Mouse (Mus musculus): ENCODE data around the gene Gnb2.

The Gnb2 gene

DNA sequence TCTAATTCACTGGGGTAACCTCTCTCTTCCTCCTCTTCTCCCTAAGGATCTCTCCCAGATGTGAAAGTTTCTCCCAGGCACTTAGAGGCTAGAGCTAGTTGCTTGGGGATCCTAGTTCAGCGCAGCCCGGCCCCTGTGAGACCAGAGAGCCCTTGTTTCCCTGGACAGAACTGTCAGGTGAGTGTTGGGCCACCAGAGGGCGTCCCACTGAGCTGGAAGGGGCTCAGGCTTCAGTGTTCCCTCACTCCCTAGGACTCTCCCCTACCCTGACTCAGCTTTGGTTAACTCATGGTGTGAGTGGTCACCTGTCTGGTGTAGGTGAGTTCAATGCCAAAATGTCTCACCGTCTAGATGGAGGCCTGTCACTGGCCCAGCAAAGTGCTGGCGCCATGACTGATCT is 14.9 kb downstream of the Gnb2 start, which contains the start of gene Gigyf1:
Gene Gigyf1 (plus strand): TSS at position 113 of the 400 bp plus-strand sequence.
- no peak for DNase-seq

DNA sequence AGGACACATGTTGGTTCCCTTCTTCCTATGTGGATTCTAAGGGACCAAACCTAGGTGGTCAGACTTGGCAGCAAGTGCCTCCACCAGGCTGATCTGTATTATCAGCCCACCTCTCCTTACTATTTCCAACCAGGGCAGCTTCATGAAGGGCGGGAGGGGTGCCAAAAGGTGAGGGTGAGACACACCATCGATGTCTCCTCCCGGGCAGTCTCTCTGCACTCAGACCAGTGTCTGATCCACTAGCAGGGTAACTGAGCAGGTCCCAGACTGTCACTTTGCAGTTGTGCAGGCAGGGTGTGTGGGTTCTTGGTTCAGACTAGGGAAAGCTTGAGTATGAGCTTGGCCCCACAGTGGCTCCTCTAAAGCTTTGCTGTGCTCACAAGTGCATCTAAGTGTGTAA is 18.5 kb downstream of the Gnb2 start:
- no peak for DNase-seq

DNA sequence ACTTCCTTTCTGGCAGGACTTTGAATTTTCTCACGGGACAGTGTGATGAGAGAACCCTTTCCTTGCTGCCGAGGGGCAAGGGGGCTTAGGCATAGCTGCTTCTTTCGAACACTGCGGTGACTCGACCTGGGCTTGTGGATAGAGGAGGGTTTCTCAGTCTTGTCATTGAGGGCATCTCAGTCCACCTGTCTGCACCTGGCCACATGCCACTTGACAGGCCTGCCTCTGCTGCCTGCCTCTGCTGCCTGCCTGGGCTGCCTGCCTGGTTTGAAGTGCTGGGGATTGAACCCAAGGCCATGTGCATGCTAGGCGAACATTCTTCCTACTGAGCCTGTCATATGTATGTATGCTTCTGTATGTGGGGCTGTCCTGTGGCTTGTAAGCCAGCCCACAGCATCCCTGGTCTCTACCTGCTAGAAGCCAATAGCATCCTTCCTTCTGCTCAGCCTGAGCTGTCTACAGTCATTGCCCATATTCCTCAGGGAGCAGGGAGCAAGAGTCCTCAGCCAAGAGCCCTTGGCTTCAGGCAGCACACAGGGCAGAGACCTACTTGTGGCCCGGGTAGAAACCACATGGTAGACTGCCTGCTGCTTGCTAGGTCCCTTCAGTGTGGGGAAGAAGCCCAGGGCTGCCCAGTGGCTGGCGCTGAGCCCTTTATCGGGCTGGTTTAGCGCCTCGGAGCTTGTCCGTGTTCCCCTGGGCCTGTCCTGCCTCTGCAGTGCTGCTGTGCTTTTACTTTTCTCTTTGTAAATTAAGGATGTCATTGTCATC is 19.2 kb downstream of the Gnb2 start:
- no peak for DNase-seq

DNA sequence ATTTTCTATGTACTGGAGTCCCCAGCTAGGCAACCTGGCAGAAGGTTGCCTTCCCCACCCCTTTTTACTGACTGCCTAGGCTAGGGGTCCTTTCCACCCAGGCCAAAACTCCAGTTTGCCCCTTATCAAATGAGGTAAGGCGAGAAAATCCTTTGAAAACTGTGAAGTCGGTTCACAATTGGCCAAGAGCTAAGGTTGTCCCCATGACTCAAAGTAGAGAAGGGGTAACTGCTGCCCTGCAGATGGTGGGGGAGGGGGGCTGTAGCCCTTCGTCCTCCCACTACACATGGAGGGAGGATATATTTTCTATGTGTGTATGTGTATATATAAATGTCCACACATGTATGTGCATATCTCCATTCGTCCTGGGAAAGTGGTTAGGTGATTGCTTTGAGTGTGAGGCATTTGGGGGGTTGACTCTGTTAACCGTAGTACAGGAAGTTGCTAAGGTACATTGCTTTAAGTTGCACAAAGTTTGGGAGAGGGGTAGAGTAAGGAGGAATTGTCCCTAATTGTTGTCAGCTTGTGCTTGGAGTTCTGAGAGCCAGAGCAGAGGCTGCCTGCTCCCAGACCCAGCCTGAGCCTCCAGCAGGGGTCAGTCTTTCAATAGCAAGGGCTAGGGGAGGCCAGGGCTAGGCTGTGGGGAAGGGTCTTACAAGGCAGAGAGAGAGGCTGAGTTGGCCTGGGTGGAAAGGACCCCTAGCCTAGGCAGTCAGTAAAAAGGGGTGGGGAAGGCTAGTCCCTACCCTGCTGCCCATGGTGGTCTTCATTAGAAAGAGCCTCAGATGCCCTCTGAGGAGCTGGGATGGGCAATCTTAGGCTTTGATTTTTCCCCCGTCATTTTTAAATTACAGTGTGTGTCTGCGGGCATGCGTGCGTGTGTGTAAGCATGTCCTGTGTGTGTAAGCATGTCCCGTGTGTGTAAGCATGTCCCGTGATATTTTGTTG is 20.2 kb downstream of the Gnb2 start:
- DNase-seq: no peak

DNA sequence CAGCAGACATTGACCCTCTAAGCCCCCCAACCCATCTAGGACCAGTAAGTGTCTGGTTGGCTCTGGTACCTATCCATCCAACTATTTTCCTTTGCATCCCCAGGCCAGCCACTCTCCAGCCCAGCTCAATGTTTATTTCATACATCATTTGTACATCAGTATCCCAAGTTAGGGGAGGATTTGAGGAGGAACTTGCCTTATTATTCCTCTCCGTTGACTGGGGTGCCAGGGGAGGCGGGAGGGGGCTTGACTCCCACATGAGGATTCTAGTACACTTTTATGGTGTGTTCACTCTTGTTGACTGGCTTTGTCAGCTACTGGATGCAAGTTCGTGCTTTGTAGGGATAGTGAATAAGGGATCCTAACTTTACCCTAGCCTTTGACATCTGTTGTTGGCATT is 21.6 kb downstream of the Gnb2 start:
- DNase-seq: no peak

DNA sequence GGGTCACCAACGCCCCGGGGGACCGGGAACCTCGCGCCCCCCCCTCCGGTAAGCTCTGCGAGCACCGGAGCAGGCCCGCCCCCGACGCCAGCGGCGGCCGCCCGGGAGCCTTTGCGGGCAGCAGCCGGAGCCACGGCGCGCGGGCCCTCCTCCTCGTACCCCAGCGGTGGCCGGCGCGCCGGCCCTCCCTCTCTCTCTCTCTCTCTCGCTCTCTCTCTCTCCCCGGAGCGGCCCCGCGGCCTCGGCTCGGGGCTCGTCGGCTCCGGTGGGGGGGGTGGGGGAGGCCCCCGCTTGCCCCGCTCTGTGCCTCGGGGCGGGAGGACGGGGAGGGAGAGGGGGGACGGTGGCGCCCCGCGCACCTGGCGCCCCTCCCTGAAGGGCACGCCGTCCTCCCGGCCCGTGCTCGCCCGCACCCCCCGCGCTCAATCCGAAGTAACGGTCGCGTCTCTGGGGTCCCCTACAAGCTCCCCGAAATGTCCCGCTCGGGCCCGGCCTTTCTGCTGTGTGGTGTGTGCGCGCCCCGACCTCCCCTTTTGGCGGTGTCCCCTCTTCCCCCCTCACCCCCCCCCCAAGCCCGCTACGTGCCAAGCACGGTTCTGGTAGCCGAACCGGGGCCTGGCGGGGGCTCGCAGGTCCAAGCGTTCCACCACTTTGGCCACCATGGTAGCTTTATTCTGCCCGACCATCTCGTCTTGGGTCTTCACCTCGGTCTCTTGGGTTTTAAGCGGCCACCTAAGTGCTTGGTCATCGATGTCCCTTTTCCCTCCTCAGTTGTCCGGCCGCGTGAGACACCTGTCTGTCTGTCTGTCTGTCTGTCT is 22.5 kb downstream of the Gnb2 start:
- no peak for DNase-seq

DNA sequence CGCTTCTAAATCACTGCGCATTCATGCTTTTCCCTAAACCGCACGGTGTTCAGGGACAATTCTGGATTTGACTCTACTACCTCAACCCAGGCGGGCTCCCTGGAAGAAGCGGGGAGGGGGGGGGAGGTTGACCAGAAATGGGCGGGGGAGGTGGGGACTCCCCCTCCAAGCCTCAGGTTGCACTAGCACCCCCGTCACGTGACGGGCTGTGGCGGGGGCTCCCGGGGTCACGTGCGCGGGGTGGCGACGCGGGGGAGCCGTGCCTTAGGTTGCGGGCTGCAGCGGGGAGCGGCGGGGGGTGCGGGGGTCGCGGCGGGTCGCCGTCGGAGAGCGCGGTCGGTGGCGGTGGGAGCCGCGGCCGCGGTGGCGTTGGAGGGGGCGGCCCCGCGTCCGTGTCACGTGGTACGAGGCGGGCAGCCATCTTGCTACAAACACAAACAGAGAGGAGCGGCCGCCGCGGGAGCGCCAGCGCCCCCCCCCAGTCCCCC is 23.3 kb downstream of the Gnb2 start:
- peak; percentile 85 for DNase-seq

DNA sequence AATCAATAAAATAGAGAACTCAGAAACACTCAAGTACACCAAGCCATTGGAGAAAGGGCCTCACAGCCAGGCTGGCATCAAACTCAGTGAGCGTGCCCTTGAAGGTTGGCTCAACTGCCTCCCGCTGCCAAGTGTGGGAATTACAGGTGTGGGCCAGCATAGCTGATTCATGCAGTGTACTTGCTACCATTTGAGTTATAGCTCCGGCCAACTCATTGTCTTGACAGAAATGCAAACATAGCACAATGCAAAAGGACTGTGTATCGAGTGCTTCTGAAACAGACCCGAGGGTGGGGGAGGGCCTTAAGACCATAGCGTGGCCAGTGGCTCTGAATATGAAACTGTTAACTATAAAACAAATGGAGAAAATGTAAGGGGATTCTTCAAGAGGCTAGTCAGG is 29.3 kb downstream of the Gnb2 start:
- no peak for DNase-seq

DNA sequence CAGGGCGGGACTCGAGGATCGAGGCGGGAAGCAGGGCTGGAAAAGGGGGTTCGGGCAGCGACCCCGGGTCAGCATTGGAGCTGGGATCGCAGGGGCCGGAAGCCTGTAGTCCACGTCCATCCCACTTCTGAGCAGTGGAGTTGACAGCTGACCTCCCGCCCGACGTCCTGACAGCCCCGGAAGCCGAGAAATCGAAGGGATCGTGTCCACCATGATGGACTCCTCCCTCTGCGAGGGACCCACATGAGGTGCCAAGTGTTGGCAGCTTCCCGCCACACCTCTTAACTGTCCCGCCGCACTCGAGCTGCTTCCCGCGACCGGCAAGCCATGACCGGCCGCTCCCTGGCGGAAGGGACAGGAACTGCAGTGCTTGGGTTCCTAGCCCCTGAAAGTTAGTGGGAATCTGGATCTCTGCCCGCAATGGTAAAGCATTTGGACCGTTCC is 30.6 kb downstream of the Gnb2 start:
- DNase-seq: no peak

DNA sequence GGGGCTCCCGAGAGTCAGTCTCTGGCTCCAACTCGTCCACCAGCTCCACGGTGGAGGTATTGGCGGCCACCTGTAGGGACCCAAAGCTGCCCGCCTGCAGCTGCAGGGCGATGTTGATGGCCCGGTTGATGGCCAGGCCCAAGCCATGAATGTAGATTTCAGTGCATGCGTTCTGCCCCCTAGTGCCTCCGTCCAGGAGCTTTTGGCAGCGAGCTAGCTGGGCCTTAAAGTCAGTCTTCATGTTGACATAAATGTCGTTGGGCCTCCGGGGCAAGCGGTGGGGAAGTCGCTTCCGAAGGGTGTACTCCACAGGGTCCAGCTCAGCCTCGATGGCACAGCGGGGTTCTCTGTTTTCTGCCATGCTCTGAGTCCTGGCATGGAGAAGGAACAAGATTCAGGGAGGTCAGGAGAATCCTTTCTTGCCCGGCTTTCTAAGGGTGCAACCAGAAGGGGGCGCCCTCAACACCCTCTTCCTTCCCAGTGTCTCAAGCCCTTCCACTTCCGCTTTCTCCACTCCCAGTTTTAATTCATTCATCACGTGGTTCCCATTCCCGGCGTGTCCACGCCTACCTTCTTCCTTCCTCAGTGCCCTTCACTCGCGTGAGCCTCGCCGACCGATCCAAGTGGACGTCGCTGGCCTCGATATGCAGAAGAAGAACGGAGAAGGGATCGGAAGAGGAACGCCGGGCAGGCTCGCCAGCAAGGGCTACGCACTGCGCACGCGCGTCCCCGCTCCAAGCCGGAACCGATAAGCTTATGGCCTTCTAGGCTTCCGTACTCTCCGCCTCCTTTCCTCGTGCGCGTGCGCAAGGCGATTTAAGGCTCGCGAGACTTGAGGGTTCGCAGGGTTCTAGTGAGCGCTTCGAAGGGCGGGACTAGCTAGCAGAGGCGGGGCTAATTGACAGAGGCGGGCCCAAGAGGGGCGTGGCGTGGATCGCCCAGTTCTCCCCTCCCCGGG is 31.3 kb downstream of the Gnb2 start, which contains the start of gene Pop7:
Gene Pop7 (minus strand): TSS at position 810 of the 958 bp plus-strand sequence.
- peak; percentile 100 for DNase-seq

DNA sequence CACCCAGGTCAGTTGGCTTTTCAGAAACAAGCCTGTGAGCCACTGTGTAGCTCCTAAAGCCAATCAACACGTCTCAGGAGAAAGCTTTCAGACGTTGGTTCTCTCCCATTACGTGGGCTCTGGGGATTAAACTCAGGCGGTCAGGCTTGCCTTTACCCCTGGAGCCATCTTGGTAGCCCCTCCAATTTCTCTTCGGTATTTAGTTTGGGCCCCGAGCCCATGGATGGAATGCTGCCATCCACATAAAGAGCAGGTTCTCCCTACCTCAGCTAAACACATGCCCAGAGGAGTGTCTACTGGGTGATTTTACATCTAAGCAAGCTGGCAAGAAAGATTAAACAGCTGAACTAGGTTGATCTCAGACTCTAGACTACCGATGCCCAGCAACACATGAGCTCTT is 33.1 kb downstream of the Gnb2 start:
- DNase-seq: no peak

DNA sequence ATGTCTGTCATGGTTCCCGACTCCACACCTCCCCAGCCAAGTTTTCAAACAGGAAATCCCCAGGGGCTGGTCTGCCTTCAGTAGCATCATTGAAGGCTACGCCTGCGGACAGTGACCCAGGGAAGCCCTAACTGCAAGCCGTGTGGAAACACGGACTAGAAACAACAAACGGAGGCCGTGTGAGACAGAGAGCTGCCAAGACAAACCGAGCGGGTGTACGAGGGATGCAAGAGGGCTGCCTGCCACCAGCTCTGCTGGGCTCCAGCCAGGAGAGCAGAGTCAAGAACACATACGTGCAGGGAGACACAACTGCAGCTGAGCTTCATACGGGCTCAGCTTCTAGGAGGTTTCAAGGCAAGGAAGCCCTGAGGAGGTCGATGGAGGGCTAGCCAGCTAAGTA is 39.5 kb downstream of the Gnb2 start:
- no peak for DNase-seq

DNA sequence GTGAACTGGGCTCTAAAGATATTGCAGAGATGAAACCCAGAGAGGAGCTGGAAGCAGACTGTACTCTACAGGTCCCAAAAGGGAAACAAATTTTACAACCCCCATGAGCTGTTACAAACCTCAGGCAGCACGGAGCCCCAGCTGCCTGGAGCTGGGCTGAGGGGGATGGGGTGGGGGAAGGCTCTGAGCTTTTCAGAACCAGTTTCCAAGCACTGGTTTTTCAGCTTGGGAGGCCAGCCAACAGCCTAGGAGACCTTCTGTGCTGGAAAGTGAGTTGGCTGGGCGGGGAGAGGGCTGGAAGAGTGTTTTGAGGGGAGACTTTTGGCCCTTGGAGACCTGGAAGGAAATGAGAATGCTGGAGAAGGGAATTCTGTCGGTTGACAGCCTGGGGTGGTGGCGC is 41.8 kb downstream of the Gnb2 start:
- peak; percentile 45 for DNase-seq

DNA sequence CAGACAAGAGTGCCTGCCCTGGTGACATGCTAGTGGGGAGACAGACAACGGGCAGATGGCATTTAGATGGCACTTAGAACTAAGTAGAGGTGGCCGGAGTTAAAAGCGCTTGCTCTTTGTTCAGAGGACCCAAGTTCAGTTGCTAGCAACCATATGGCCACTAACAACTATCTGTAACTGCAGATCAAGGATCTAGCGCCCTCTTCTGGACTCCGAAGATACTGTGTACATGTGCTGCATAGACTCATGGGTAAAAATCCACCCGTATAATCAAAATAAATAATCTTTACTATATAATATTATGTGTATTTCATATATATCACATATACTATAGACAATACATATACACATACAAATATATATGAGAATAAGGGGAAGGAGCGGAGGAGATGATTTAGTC is 45.7 kb downstream of the Gnb2 start:
- no peak for DNase-seq

DNA sequence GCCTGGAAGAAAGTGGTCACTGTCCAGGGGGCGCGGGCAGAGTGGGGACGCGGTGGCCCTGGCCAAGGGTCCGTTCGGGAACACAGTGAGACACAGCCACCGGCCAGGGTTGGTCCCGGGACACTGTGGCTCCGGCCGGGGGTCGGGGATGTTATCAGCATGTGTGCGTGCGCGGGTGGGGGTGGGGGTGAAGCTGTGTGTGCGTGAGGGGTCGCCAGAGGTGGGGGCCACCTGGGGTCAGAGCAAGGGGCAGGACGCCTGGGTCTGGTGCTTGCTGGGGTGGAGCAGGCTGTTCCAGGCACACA is 47.5 kb downstream of the Gnb2 start:
- no peak for DNase-seq

DNA sequence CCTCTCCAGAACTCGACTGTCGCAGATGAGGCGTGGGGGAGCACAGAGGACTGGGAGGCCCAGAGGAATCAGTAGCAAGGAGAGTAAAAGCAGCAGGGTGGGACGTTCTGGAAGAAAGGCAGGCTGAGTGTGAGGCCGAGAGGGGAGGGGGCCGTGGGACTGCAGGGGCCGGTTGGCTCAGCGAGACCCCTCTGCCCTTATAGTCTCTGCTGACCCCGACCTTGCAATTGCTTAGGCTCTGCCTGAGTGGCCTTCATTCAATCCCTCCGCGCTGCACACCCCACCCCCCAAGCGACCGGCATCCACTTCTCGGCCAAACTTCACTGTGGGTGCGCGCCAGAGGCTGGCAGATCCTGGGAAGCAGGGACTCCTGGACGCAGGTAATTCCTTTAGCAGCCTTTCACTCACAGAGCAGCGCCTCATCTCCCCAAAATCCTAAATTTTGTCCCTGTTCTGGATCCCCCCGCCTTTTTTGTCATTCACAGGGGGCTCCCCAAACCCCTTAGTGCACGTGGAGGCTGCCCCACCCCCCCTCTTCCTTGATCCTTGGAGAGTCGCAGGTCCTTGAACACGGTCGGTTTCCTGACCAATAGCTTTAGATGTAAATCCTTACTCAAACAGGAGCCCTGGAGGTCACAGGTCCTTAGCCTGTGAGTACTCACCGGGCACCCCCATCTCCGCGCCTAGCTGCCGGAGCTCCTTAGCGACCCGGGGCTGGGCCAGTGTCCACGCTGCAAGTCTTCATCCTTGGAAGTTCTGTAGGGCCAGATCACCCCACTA is 48.0 kb downstream of the Gnb2 start:
- DNase-seq: no peak

DNA sequence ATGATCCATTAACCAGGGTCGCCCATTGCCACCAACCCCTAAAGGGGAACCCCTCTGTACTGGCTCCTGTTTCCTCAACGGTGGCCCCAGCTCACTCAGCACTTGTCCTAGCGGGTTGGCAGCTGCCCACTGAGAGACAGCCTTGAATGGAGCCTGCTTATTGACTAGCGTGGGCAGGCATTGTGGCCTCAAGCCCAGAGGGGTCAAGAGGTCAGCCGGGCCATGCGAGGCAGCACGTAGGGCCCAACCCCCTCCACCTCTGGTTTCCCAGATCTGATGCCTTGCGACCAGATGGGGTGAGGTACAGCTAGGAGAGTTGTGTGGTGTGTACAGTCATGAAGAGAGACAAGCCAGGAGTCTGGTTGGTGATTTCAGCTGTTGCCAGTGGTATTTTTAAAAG is 51.4 kb downstream of the Gnb2 start:
- no peak for DNase-seq

DNA sequence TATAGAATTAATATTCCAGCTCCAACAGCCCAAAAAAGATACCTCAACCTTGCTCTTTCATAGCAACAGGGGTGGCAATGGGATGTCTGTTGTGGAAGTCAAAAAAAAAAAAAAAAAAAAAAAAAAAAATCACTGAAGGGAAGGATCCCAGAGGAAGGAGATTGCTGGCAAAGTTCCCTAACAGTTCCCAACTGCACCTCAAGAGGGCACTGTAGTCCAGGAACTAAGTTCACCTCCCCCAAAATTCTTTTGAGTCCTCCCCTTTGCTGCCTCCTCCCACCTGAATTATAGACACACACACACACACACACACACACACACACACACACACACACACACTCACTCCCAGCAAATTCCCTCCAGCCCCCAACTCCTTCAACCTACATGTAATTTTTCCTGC is 52.2 kb downstream of the Gnb2 start:
- peak; percentile 74 for DNase-seq
